Mouse (Mus musculus): ENCODE measurements around the gene Zfp617. TPM values are rescaled to one million over a fixed set of nuclear protein-coding genes. Genes with fewer than 3 reads are reported as not detected.
"Not testable (repeated sequence)": the region's sequence is repeated elsewhere in the genome, so short reads cannot be mapped to it uniquely, and the experiment has no call there.

Gene Zfp617
- polyA plus RNA-seq, 1 experiment from 2014 or later, result 7.8 TPM

DNA sequence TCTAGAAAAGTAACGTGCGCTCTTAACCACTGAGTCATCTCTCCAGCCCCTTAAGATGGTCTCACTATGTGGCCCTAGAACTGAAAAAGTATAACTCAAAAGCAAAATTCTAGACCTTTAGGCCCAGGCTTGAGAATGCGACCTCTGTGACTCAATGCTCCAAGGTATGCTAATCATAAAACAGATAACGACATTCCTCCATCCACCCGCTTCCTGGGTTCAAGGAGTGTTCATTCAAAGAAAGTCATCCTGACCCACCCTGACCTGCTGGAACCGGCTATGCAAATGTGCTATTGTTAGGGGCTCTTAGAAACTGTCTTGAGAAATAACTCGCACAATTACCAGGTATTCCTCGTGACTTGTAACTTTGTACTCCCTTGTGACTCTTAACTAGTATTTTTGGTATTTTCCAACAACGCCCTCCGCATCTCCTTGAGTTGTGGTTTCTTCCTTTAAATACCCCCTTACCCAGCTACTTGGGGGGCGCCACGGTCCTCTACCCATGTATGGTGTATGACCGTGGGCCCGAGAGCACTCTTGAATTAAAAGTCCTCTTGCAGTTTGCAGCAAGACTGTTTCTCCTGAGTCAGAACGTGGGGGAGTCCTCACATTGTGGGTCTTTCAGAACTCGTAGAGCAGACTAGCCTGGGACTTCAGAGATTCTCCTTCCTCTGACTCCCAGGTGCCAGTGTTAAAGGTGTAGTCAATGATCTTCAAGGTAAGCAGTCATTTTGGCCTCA, 44.7 kb downstream of the Zfp617 start:
- not testable (repeated sequence) for H3K36me3 ChIP-seq (replicated peaks); H3K9ac ChIP-seq; H3K27me3 ChIP-seq; ATAC-seq (ENCODE audit: insufficient read depth); H3K4me3 ChIP-seq (replicated peaks); H3K9me3 ChIP-seq (replicated peaks); H3K27ac ChIP-seq (replicated peaks); H3K4me2 ChIP-seq
- peaks cover 26% of the 10 kb centered on the region for H3K4me1 ChIP-seq (replicated peaks)
- WGBS (ENCODE audit: insufficient replicate concordance), result 89% methylated on average over 16 of the region's 16 CpGs

DNA sequence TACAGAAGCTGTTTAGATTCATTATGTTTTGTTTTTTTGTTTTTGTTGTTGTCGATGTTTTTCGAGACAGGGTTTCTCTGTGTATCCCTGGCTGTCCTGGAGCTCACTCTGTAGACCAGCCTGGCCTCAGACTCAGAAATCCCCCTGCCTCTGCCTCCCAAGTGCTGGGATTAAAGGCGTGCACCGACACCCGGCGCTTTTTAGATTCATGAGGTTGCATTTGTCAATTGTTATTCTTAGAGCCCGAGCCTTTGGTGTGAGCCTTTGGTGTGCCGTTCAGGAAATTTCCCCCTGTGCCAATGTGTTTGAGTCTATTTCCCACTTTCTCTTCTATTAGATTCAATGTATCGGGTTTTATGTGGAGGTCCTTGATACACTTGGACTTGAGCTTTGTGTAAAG, 46.2 kb downstream of the Zfp617 start:
- ATAC-seq (ENCODE audit: insufficient read depth), result no peak
- Histone ChIP-seq H3K4me1 (replicated peaks) (peaks cover 24% of the 10 kb centered on the region), H3K27ac (replicated peaks) (no peak overlapping the region), H3K9me3 (replicated peaks) (no peaks in the 10 kb centered on the region), H3K9ac (no peak overlapping the region), H3K27me3 (no peaks in the 10 kb centered on the region), H3K36me3 (replicated peaks) (peaks cover 7% of the 10 kb centered on the region; the same call in 1 of the 2 replicates), H3K4me2 (no peak overlapping the region), H3K4me3 (replicated peaks) (no peak overlapping the region)
- WGBS (ENCODE audit: insufficient replicate concordance), result 88% methylated on average over 9 of the region's 9 CpGs

DNA sequence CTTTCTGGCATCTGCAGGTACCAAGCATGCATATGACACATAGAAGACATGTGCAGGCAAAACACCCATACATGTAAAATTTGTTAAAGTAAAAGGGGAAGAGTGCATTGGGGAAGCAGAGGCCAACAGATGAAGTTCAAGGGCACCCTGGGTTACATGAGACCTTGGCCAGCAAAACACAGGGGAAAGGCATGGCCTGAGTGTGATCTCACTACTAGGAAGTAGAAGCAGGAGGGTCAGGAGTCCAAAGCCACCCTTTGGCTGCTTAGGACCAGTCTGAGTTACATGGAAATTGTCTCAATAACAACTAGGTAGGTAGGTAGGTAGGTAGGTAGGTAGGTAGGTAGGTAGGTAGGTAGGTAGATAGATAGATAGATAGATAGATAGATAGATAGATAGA, 52.0 kb downstream of the Zfp617 start:
- Histone ChIP-seq H3K4me1 (replicated peaks) (peaks cover 3% of the 10 kb centered on the region; the same call in 1 of the 2 replicates), H3K4me3 (replicated peaks) (no peak overlapping the region), H3K4me2 (no peak overlapping the region), H3K9me3 (replicated peaks) (0 out of 2 replicates have a peak, but pooled peaks cover under 1% of the 10 kb centered on the region), H3K27me3 (no peaks in the 10 kb centered on the region), H3K9ac (no peak overlapping the region), H3K36me3 (replicated peaks) (peaks cover 13% of the 10 kb centered on the region), H3K27ac (replicated peaks) (no peak overlapping the region)
- no peak for ATAC-seq (ENCODE audit: insufficient read depth)

DNA sequence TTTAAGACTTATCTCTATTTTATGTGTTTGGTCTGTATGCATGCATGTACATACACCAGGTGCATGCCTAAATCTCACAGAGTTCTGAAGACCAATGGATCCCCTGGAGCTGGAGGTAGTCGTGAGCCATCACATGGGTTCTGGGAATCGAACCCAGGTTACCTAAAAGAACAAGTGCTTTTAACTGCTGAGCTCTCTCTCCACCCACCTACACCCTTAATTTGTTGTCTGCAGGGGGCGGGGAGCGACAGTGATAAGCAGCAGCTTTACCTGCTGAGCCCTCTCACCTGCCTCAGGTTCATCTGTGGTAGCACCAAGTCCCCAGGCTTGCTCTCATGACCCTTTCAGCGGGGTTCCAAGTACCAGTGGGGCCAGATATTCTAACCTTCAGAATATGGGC, 53.4 kb downstream of the Zfp617 start:
- ATAC-seq (ENCODE audit: insufficient read depth), result no peak
- Histone ChIP-seq H3K4me2 (no peak overlapping the region), H3K4me3 (replicated peaks) (no peak overlapping the region), H3K9me3 (replicated peaks) (0 out of 2 replicates have a peak, but pooled peaks cover 4% of the 10 kb centered on the region), H3K4me1 (replicated peaks) (peaks cover 3% of the 10 kb centered on the region; the same call in 1 of the 2 replicates), H3K27me3 (no peaks in the 10 kb centered on the region), H3K36me3 (replicated peaks) (peaks cover 26% of the 10 kb centered on the region), H3K27ac (replicated peaks) (no peak overlapping the region), H3K9ac (no peak overlapping the region)
- 75% methylated on average over 5 of the region's 5 CpGs for WGBS (ENCODE audit: insufficient replicate concordance)

DNA sequence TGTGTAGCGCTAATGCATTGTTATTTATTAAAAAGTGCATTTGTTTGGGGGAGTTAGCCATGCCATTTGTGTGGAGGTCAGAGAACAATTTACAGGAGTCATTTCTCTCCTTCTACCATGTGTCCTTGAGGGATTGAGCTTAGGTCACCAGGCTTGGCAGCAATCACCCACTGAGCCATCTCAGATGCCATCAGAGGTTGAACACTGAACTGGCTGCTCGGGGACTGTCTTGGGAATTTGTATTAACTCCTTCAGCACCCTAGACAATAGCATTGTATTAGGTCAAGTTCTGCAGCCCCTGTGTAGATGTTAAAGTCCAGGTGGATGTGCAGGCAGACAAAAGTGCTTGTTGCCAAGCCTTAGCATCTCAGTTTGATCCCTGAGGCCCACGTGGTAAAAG, 55.6 kb downstream of the Zfp617 start:
- no peak overlapping the region for H3K4me3 ChIP-seq (replicated peaks)
- H3K4me1 ChIP-seq (replicated peaks), result peaks cover 3% of the 10 kb centered on the region; the same call in 1 of the 2 replicates
- no peak overlapping the region for H3K4me2 ChIP-seq
- H3K9ac ChIP-seq, result no peak overlapping the region
- no peak for ATAC-seq (ENCODE audit: insufficient read depth)
- no peak overlapping the region for H3K27ac ChIP-seq (replicated peaks)
- WGBS (ENCODE audit: insufficient replicate concordance), result 74% methylated on average over 3 of the region's 3 CpGs
- 0 out of 2 replicates have a peak, but pooled peaks cover 4% of the 10 kb centered on the region for H3K9me3 ChIP-seq (replicated peaks)
- no peaks in the 10 kb centered on the region for H3K27me3 ChIP-seq
- peaks cover 48% of the 10 kb centered on the region for H3K36me3 ChIP-seq (replicated peaks)

DNA sequence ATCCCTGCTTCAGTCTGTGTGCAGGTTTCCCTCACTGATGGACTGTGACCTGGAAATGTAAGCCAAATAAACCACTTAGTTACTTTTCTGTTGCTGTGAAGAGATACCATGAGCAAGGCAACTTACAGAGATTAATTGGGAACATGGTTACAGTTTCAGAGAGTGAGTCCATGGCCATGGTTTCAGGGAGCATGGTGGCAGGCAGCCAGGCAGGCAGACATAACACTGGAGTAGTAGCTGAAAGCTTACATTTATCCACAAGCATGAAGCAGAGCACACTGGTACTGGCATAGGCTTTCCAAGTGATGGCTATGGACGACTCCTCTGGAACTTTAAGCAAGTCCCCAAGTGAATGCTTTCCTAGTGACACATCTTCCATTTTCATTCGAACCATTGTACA, 56.7 kb downstream of the Zfp617 start:
- Histone ChIP-seq H3K4me2 (no peak overlapping the region), H3K9me3 (replicated peaks) (0 out of 2 replicates have a peak, but pooled peaks cover 4% of the 10 kb centered on the region), H3K4me3 (replicated peaks) (no peak overlapping the region), H3K27me3 (no peaks in the 10 kb centered on the region), H3K27ac (replicated peaks) (no peak overlapping the region), H3K36me3 (replicated peaks) (peaks cover 58% of the 10 kb centered on the region), H3K9ac (no peak overlapping the region), H3K4me1 (replicated peaks) (0 out of 2 replicates have a peak, but pooled peaks cover 3% of the 10 kb centered on the region)
- WGBS (ENCODE audit: insufficient replicate concordance), result 62% methylated on average over 2 of the region's 2 CpGs
- no peak for ATAC-seq (ENCODE audit: insufficient read depth)

DNA sequence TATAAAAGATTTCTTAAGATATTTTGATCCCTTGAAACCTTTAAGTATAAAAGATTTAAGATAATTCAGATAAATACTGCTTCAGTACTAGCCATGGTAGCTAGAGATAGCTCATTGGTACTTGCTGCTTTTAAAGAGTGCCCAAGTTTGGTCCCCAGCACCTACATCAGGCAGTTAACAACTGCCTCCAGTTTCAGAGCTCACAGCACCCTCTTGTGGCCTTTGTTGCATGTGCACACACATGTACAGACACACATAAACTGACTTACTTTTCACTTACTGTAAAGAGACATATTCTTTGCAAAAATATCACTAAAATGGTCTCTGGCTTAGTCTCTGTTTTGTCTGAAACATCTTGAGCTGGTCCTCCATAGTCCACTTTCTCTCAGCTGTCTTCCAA, 58.0 kb downstream of the Zfp617 start:
- no peak overlapping the region for H3K4me2 ChIP-seq
- H3K4me1 ChIP-seq (replicated peaks), result no peaks in the 10 kb centered on the region
- H3K9me3 ChIP-seq (replicated peaks), result 0 out of 2 replicates have a peak, but pooled peaks cover 4% of the 10 kb centered on the region
- no peak overlapping the region for H3K4me3 ChIP-seq (replicated peaks)
- no peak overlapping the region for H3K9ac ChIP-seq
- ATAC-seq (ENCODE audit: insufficient read depth), result no peak
- no peaks in the 10 kb centered on the region for H3K27me3 ChIP-seq
- H3K36me3 ChIP-seq (replicated peaks), result peaks cover 56% of the 10 kb centered on the region
- no peak overlapping the region for H3K27ac ChIP-seq (replicated peaks)

DNA sequence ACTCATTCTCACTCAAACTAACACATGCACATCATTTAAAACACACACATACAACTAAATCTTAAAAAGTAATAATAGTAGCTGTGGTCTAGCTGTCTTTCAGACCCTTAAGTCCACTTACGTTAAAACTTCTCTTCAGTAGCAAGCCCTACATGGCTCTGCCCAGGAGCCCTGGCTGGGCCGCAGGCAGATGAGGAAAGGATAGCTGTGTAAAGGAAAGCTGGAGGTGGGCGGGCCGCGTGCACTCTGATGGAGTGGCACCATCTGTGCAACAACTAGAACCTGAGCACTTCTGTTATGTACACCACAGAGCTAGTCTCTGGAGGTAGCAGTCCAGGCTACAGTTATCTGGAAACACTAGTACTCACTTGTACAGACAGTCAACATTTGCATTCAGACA, 58.8 kb downstream of the Zfp617 start:
- H3K4me1 ChIP-seq (replicated peaks), result no peaks in the 10 kb centered on the region
- no peak overlapping the region for H3K4me3 ChIP-seq (replicated peaks)
- 88% methylated on average over 5 of the region's 5 CpGs for WGBS (ENCODE audit: insufficient replicate concordance)
- no peak overlapping the region for H3K27ac ChIP-seq (replicated peaks)
- no peak for ATAC-seq (ENCODE audit: insufficient read depth)
- no peak overlapping the region for H3K9ac ChIP-seq
- H3K9me3 ChIP-seq (replicated peaks), result 0 out of 2 replicates have a peak, but pooled peaks cover 4% of the 10 kb centered on the region
- peaks cover 56% of the 10 kb centered on the region for H3K36me3 ChIP-seq (replicated peaks)
- H3K27me3 ChIP-seq, result no peaks in the 10 kb centered on the region
- H3K4me2 ChIP-seq, result no peak overlapping the region

DNA sequence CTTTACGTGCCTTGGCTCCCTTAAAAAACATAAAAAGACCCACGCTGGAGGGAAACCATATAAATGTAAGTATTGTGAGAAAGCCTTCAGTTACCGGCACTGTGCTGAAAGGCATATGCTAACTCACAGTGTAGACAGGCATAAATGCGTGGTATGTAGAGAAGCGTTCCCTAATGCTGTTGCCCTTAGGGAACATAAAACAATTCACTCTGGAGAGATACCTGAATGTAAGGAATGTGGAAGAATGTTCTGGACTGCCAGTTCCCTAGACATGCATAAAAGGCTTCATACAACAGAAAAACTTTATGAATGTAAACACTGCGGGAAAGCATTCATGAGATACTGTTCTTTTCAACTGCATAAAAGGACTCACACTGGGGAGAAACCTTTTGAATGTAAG, 59.7 kb downstream of the Zfp617 start:
- H3K9ac ChIP-seq, result no peak overlapping the region
- H3K36me3 ChIP-seq (replicated peaks), result peaks cover 56% of the 10 kb centered on the region
- no peaks in the 10 kb centered on the region for H3K4me1 ChIP-seq (replicated peaks)
- no peaks in the 10 kb centered on the region for H3K27me3 ChIP-seq
- no peak overlapping the region for H3K4me2 ChIP-seq
- WGBS (ENCODE audit: insufficient replicate concordance), result 89% methylated on average over 6 of the region's 6 CpGs
- 0 out of 2 replicates have a peak, but pooled peaks cover 4% of the 10 kb centered on the region for H3K9me3 ChIP-seq (replicated peaks)
- no peak overlapping the region for H3K4me3 ChIP-seq (replicated peaks)
- ATAC-seq (ENCODE audit: insufficient read depth), result no peak
- H3K27ac ChIP-seq (replicated peaks), result no peak overlapping the region

DNA sequence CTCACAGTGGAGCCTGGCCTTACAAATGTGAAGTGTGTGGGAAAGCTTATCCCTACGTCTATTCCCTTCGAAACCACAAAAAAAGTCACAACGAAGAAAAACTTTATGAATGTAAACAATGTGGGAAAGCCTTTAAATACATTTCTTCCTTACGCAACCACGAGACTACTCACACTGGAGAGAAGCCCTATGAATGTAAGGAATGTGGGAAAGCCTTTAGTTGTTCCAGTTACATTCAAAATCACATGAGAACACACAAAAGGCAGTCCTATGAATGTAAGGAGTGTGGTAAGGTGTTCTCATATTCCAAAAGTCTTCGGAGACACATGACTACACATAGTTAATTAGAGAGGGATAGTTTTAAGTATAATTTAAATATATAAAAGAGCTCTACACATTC, 60.2 kb downstream of the Zfp617 start:
- peaks cover 56% of the 10 kb centered on the region for H3K36me3 ChIP-seq (replicated peaks)
- no peak for ATAC-seq (ENCODE audit: insufficient read depth)
- no peak overlapping the region for H3K27ac ChIP-seq (replicated peaks)
- 85% methylated on average over 6 of the region's 6 CpGs for WGBS (ENCODE audit: insufficient replicate concordance)
- H3K27me3 ChIP-seq, result no peaks in the 10 kb centered on the region
- no peak overlapping the region for H3K9ac ChIP-seq
- 0 out of 2 replicates have a peak, but pooled peaks cover 4% of the 10 kb centered on the region for H3K9me3 ChIP-seq (replicated peaks)
- no peak overlapping the region for H3K4me2 ChIP-seq
- no peaks in the 10 kb centered on the region for H3K4me1 ChIP-seq (replicated peaks)
- H3K4me3 ChIP-seq (replicated peaks), result no peak overlapping the region

DNA sequence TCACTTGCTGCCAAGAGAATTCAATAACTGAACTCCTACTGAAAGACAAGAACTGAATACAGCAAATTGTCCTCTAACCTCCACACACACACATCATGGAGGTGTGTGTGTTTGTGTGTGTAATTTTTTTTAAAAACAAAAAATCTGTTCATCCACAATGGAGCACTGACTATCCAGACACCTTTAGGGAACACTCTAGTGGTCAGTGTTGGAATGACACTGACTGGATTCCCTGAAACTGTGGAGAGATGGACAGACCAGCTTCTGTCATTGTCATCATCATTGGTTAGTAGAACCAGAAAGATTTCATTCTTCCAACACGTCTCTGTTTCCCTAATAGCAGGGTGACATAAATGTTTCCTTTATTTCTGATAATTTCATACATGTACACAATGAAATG, 63.5 kb downstream of the Zfp617 start:
- no peaks in the 10 kb centered on the region for H3K4me1 ChIP-seq (replicated peaks)
- 49% methylated on average over 1 of the region's 1 CpGs for WGBS (ENCODE audit: insufficient replicate concordance)
- ATAC-seq (ENCODE audit: insufficient read depth), result no peak
- no peak overlapping the region for H3K4me3 ChIP-seq (replicated peaks)
- no peaks in the 10 kb centered on the region for H3K27me3 ChIP-seq
- no peaks in the 10 kb centered on the region for H3K9me3 ChIP-seq (replicated peaks)
- no peak overlapping the region for H3K4me2 ChIP-seq
- H3K9ac ChIP-seq, result no peak overlapping the region
- peaks cover 31% of the 10 kb centered on the region for H3K36me3 ChIP-seq (replicated peaks)
- H3K27ac ChIP-seq (replicated peaks), result no peak overlapping the region

DNA sequence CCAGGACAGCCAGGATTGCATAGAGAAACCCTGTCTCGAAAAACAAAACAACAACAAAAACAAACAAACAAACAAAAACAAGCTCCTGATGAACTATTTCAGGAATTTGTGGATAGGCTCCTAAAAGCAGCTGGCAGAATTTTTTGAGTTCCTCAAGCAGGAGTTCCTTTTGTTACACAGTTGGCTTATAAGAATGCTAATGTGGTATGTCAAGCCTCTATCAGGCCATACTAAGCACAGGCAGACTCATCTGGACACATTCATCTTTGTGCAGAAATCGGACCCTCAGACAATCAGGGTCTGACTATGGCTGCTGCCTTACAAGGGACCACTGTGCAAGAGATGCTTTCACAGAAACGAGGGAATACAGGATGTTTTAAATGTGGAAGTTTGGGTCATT, 65.8 kb downstream of the Zfp617 start:
- no peak overlapping the region for H3K4me2 ChIP-seq
- no peaks in the 10 kb centered on the region for H3K4me1 ChIP-seq (replicated peaks)
- H3K9me3 ChIP-seq (replicated peaks), result no peaks in the 10 kb centered on the region
- H3K4me3 ChIP-seq (replicated peaks), result no peak overlapping the region
- ATAC-seq (ENCODE audit: insufficient read depth), result no peak
- no peak overlapping the region for H3K9ac ChIP-seq
- 61% methylated on average over 3 of the region's 3 CpGs for WGBS (ENCODE audit: insufficient replicate concordance)
- H3K27ac ChIP-seq (replicated peaks), result no peak overlapping the region
- no peaks in the 10 kb centered on the region for H3K27me3 ChIP-seq
- H3K36me3 ChIP-seq (replicated peaks), result peaks cover 8% of the 10 kb centered on the region; the same call in 1 of the 2 replicates

Data from liver, embryonic 15.5 days (tissue).